Mouse (Mus musculus) kidney, embryonic 15.5 days (tissue): ENCODE data around the gene Cdk5rap3. TPM values are rescaled to one million over a fixed set of nuclear protein-coding genes. Genes with fewer than 3 reads are reported as not detected.

Experiments used
- ATAC-seq: fragments of 200-750 bp; cut with Nextera tagmentation; replicated peaks from 2 replicates; pipeline ENCODE4 v1.8.0; 2017; ENCODE audit warnings: moderate TSS enrichment; ENCODE audit not compliant: low FRiP score
- H3K27ac ChIP-seq: fragments of 300-500 bp; sonication (generic); 2 replicates; pipeline ENCODE4 v1.5.1; 2015; ENCODE audit warnings: mild to moderate bottlenecking, inconsistent platforms
- H3K27me3 ChIP-seq: fragments of 300-500 bp; sonication (generic); 2 replicates; pipeline ENCODE4 v1.6.1; 2015; ENCODE audit warnings: inconsistent platforms
- H3K36me3 ChIP-seq: fragments of 300-500 bp; sonication (generic); 2 replicates; pipeline ENCODE4 v1.6.1; 2015; ENCODE audit warnings: inconsistent platforms
- H3K4me1 ChIP-seq: fragments of 300-500 bp; sonication (generic); 2 replicates; pipeline ENCODE4 v1.6.1; 2015; ENCODE audit warnings: inconsistent platforms
- H3K4me2 ChIP-seq: fragments of 300-500 bp; sonication (generic); 2 replicates; pipeline ENCODE4 v1.6.1; 2015; ENCODE audit warnings: moderate library complexity, mild to moderate bottlenecking, inconsistent platforms
- H3K4me3 ChIP-seq: fragments of 300-500 bp; sonication (generic); replicated peaks from 2 replicates; pipeline ENCODE4 v1.5.1; 2015; ENCODE audit warnings: mild to moderate bottlenecking, inconsistent platforms
- H3K9ac ChIP-seq: fragments of 300-500 bp; sonication (generic); 2 replicates; pipeline ENCODE4 v1.6.1; 2015; ENCODE audit warnings: mild to moderate bottlenecking, inconsistent platforms
- H3K9me3 ChIP-seq: fragments of 300-500 bp; sonication (generic); replicated peaks from 2 replicates; pipeline ENCODE4 v1.6.1; 2016; ENCODE audit warnings: inconsistent platforms
- WGBS: fragments of 180-500 bp; shearing (Covaris S2); methylation state at CpG from one replicate; pipeline ENCODE4 v1.1.7; 2015; ENCODE audit warnings: mixed read lengths; 5-methylcytosine and 5-hydroxymethylcytosine counted together
- polyA plus RNA-seq: library from polyadenylated mRNA; unstranded; fragments of >200 nt; fragmentation: Nextera tagmentation; extraction: Ambion mirVana; gene quantifications from 2 replicates; pipeline ENCODE4 v1.2.1, GENCODE M21; 2015

Gene Cdk5rap3
- polyA plus RNA-seq: 78.9 and 79.5 TPM in 2 replicates

DNA sequence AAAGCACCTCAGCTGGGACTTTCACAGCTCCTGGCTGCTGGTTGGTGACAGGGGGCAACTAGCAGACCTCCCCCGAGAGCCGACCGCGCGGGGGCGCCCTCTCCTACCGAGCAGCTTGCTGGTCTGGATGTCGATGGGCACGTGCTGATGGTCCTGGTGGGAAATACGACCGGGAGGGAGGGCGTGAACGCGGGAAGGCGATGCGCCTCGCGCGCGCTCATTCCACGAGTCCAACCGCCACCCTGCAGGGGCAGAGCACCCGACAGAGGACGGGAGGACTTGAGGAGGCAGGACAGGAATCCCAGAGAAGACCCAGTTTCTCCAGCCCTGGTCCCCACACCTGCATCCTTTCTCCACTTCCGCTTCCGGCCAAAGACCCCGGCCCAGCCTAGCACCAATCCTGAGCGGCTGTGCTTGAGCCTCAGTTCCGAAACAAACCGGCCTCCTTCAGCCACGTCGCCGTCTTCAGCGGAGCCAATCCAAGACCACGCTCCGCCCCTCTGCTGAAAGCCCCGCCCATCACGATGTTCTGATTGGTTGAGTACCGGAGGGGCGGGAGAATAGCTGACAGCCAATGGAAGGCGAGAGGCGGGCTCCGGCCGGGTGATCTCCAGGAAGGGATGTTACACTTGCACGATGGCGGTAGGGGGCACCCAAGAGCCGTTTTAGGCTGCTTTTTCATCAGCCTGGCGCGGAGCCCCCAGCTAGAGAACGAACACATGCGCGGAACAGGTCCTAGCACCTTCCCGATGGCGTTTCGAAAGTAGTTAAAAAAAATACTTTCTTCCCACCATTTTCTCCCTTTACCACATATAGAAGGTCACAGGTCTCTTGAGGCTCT lies at the start of gene Cdk5rap3:
Cdk5rap3 (minus strand) TSS at position 453 of the 841 bp plus-strand sequence.
- H3K4me2 ChIP-seq: peak within 1 kb of the TSS; percentile 89
- peaks cover 10% of the 10 kb centered on the region for H3K36me3 ChIP-seq
- H3K9me3 ChIP-seq: no peaks in the 10 kb centered on the region
- no peaks in the 10 kb centered on the region for H3K27me3 ChIP-seq
- H3K27ac ChIP-seq: peak within 1 kb of the TSS; percentile 88
- peak within 1 kb of the TSS; percentile 80 for H3K9ac ChIP-seq
- peak; percentile 97 for ATAC-seq
- peak within 1 kb of the TSS; percentile 81 for H3K4me3 ChIP-seq
- peaks cover 15% of the 10 kb centered on the region for H3K4me1 ChIP-seq
- under 1% methylated on average over 55 of the region's 55 CpGs for WGBS

GRCm38 (mm10) chr11:96963580-96963979 lies 47.3 kb upstream of the Cdk5rap3 start:
- ATAC-seq: peak; percentile 80
- H3K36me3 ChIP-seq: peaks cover 43% of the 10 kb centered on the region
- H3K27ac ChIP-seq: peak overlapping the region; percentile 51; the same call in 1 of the 2 replicates
- 23% methylated on average over 8 of the region's 8 CpGs for WGBS
- peaks cover 25% of the 10 kb centered on the region for H3K4me1 ChIP-seq
- no peaks in the 10 kb centered on the region for H3K9me3 ChIP-seq
- H3K9ac ChIP-seq: no peak overlapping the region
- no peak overlapping the region for H3K4me2 ChIP-seq
- no peaks in the 10 kb centered on the region for H3K27me3 ChIP-seq
- H3K4me3 ChIP-seq: no peak overlapping the region

- 0 out of 2 replicates have a peak, but pooled peaks cover 5% of the 10 kb centered on the region for H3K4me1 ChIP-seq
- H3K4me2 ChIP-seq: no peak overlapping the region
- no peak overlapping the region for H3K9ac ChIP-seq
- WGBS: 95% methylated on average over 10 of the region's 10 CpGs
- no peak for ATAC-seq
- H3K36me3 ChIP-seq: peaks cover 94% of the 10 kb centered on the region
- no peaks in the 10 kb centered on the region for H3K27me3 ChIP-seq
- H3K4me3 ChIP-seq: no peak overlapping the region
- H3K27ac ChIP-seq: no peak overlapping the region
- H3K9me3 ChIP-seq: no peaks in the 10 kb centered on the region
These were observed 40.9 kb upstream of the Cdk5rap3 start for GRCm38 (mm10) chr11:96957061-96957805.

DNA sequence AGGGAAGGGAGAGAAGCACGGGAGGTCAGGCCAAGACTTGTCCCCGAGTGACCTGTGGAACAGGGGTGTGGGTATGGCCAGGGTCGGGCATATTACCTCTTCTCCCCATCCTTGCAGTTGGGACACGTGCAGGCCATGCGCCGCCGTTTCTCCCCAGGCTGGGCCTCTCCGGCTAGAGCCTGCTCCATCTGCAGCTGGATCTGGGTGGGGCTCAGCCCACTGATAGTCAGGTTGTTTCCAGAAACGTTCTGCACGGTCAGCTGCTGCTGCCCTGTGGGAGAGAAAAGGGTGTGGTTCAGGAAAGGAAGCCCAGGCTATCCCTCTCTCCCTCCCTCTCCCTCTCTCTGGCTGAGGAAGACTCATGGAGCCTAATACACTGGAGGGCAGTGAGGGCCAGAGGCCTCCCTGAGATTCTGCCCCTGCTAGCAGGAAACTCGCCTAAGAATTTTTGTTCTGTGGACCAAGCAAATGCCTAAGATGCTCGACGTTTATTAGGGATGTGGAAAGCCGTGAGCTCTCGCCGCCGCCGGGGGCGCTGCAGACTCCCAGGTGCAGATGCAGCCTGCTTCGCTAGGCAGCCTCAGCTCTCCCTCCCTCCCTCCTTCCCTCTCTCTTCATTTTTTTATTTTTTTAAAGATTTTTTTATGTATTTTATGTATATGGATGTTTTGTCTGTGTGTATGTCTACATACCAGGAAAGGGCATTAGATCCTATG lies 39.9 kb upstream of the Cdk5rap3 start:
- H3K27ac ChIP-seq: no peak overlapping the region
- no peaks in the 10 kb centered on the region for H3K9me3 ChIP-seq
- H3K4me2 ChIP-seq: no peak overlapping the region
- H3K27me3 ChIP-seq: no peaks in the 10 kb centered on the region
- WGBS: 64% methylated on average over 20 of the region's 20 CpGs
- 0 out of 2 replicates have a peak, but pooled peaks cover 5% of the 10 kb centered on the region for H3K4me1 ChIP-seq
- no peak overlapping the region for H3K9ac ChIP-seq
- ATAC-seq: 0 out of 2 replicates have a peak, but pooled peaks have one; percentile 50
- H3K36me3 ChIP-seq: peaks cover 93% of the 10 kb centered on the region
- H3K4me3 ChIP-seq: no peak overlapping the region

- no peak for ATAC-seq
- H3K36me3 ChIP-seq: peaks cover 93% of the 10 kb centered on the region
- no peak overlapping the region for H3K9ac ChIP-seq
- H3K27ac ChIP-seq: no peak overlapping the region
- H3K4me1 ChIP-seq: 0 out of 2 replicates have a peak, but pooled peaks cover 5% of the 10 kb centered on the region
- H3K9me3 ChIP-seq: no peaks in the 10 kb centered on the region
- 93% methylated on average over 4 of the region's 4 CpGs for WGBS
- H3K4me2 ChIP-seq: no peak overlapping the region
- H3K27me3 ChIP-seq: no peaks in the 10 kb centered on the region
- no peak overlapping the region for H3K4me3 ChIP-seq
These were observed 38.8 kb upstream of the Cdk5rap3 start for GRCm38 (mm10) chr11:96955094-96955493.

DNA sequence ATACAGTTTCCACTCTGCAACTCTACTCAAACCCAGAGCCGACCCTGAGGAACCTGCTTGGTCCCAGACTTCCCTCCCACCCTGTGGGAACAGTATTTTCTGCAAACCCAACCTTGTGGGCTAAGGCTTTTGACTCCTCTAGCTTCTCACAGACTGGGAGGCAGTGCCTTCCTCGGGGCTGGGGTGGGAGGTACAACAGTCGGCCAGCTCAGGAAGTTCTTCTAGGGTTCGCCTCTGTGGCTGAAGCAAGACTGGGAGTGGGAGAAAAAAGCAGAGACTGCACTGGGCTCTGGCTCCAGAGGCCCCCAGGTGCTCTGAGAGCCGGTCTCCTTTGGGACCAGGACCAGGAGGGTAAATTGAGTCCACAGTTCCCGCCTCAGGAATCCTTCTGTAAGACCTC lies 36.6 kb upstream of the Cdk5rap3 start:
- ATAC-seq: no peak
- H3K27ac ChIP-seq: peak overlapping the region; percentile 19; the same call in 1 of the 2 replicates
- no peaks in the 10 kb centered on the region for H3K9me3 ChIP-seq
- peaks cover 79% of the 10 kb centered on the region for H3K36me3 ChIP-seq
- no peak overlapping the region for H3K4me3 ChIP-seq
- H3K27me3 ChIP-seq: no peaks in the 10 kb centered on the region
- H3K4me1 ChIP-seq: 0 out of 2 replicates have a peak, but pooled peaks cover 5% of the 10 kb centered on the region
- H3K9ac ChIP-seq: no peak overlapping the region
- no peak overlapping the region for H3K4me2 ChIP-seq
- 69% methylated on average over 6 of the region's 6 CpGs for WGBS

DNA sequence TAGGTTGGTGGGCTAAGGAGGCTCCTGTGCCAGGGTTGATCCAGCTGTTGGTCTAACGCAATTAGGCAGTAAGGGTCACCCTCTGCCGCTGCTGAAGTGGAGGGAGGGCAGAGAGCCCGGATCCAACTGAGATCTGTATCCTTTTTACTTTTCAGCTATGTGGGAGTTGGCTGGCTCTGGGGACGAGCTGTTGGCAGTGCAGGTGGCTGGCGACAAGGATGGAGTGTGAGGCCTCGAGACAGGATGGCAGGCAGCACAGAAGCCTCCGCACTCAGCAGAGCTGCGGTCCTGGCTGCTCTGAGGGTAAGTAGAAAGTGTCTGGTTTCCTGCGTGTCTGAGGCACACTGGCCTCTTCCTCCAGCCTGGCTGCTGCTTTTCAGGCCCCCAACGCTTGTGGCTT lies 36.1 kb upstream of the Cdk5rap3 start:
- Histone ChIP-seq H3K27me3 (no peaks in the 10 kb centered on the region), H3K36me3 (peaks cover 75% of the 10 kb centered on the region), H3K4me3 (no peak overlapping the region), H3K4me1 (0 out of 2 replicates have a peak, but pooled peaks cover 5% of the 10 kb centered on the region), H3K9me3 (no peaks in the 10 kb centered on the region), H3K27ac (peak overlapping the region; percentile 19; the same call in 1 of the 2 replicates), H3K9ac (no peak overlapping the region), H3K4me2 (no peak overlapping the region)
- no peak for ATAC-seq
- WGBS: 73% methylated on average over 10 of the region's 10 CpGs

DNA sequence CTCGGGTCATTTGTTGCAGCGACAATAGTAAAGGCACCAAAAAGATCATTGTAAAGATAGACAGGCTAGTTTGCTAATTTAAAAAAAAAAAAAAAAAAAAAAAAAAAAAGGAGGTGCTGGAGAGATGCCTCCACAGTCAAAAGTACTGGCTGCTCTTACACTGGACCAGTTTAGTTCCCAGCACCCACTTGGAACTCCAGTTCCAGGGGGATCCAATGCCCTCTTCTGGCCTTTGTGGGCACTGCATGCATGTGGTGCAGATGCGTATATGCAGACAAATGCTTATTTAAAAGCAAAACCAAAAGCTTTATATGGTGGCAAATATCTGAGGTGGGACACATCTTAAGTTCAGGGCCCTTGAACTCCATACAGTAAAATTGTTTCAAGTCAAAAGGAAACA lies 34.5 kb upstream of the Cdk5rap3 start:
- Histone ChIP-seq H3K4me2 (no peak overlapping the region), H3K27me3 (no peaks in the 10 kb centered on the region), H3K36me3 (peaks cover 58% of the 10 kb centered on the region), H3K4me3 (no peak overlapping the region), H3K9ac (no peak overlapping the region), H3K4me1 (0 out of 2 replicates have a peak, but pooled peaks cover 5% of the 10 kb centered on the region), H3K9me3 (no peaks in the 10 kb centered on the region), H3K27ac (no peak overlapping the region)
- 95% methylated on average over 3 of the region's 3 CpGs for WGBS
- no peak for ATAC-seq

DNA sequence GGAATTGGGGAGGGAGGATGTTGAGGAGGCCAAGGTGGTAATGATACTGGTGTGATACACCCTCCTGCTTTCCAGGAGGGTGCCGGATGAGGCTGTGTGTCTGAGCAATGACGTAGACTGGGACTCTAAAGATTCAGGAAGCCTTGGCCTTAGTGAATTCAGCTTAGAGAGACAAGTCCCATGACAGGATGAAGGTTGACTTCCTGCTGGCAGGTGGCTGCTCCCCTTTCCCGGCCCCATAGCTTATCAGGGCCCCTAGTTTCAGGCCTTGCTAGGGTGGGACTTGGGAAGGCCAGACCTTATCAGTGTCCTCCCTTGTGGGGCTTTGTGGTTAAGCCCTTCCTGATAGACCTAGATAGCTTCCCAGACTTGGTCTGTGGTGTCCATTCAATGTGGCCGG lies 31.6 kb upstream of the Cdk5rap3 start:
- Histone ChIP-seq H3K27me3 (no peaks in the 10 kb centered on the region), H3K4me1 (peaks cover 18% of the 10 kb centered on the region), H3K27ac (no peak overlapping the region), H3K9ac (no peak overlapping the region), H3K36me3 (peaks cover 30% of the 10 kb centered on the region), H3K4me2 (no peak overlapping the region), H3K9me3 (no peaks in the 10 kb centered on the region), H3K4me3 (no peak overlapping the region)
- ATAC-seq: no peak; the same call in 1 of the 2 replicates
- 90% methylated on average over 4 of the region's 4 CpGs for WGBS

DNA sequence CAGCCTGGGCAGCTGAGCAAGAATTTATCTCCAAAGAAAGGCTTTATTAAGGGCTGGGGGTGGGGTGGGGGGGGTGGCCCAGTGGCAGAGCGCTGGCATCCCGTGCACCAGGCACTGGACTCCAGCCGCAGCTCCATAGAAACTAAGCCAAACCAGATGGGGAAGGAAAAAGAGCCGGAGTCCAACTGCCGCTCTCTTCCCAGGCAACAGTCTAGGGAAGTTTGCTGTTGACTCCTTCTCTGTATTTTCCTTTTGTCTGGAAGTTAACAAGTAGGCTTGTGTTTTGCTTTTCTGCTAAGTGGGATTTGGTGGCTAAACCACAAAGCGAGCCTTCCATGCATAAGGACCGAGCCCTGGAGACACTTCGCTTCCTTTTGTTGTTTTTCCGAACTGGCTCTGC lies 30.2 kb upstream of the Cdk5rap3 start:
- H3K9me3 ChIP-seq: no peaks in the 10 kb centered on the region
- no peak overlapping the region for H3K27ac ChIP-seq
- no peaks in the 10 kb centered on the region for H3K27me3 ChIP-seq
- H3K4me1 ChIP-seq: peaks cover 18% of the 10 kb centered on the region
- no peak overlapping the region for H3K9ac ChIP-seq
- ATAC-seq: no peak
- 93% methylated on average over 9 of the region's 9 CpGs for WGBS
- no peak overlapping the region for H3K4me3 ChIP-seq
- H3K36me3 ChIP-seq: peaks cover 17% of the 10 kb centered on the region
- no peak overlapping the region for H3K4me2 ChIP-seq

GRCm38 (mm10) chr11:96944844-96945580 lies 28.7 kb upstream of the Cdk5rap3 start:
- peak overlapping the region; percentile 97 for H3K4me2 ChIP-seq
- no peaks in the 10 kb centered on the region for H3K9me3 ChIP-seq
- 78% methylated on average over 14 of the region's 14 CpGs for WGBS
- H3K27me3 ChIP-seq: no peaks in the 10 kb centered on the region
- ATAC-seq: no peak
- H3K9ac ChIP-seq: peak overlapping the region; percentile 51; the same call in 1 of the 2 replicates
- H3K4me3 ChIP-seq: peak overlapping the region; percentile 66
- H3K36me3 ChIP-seq: 0 out of 2 replicates have a peak, but pooled peaks cover 3% of the 10 kb centered on the region
- H3K4me1 ChIP-seq: peaks cover 18% of the 10 kb centered on the region
- no peak overlapping the region for H3K27ac ChIP-seq
